Mouse (Mus musculus) heart, adult 2 months (tissue): ENCODE data around the gene Lypd4.

Experiments
- CTCF ChIP-seq: fragments of 200-600 bp; IDR thresholded peaks from 2 replicates; pipeline ENCODE4 v1.8.1; 2022; ENCODE audit warnings: antibody characterized with exemption, mild to moderate bottlenecking, moderate library complexity
- POLR2A ChIP-seq: fragments of 200-500 bp; IDR thresholded peaks from 2 replicates; pipeline ENCODE4 v1.6.1; 2011; ENCODE audit warnings: mild to moderate bottlenecking, low read depth, low read length, control low read depth; ENCODE audit not compliant: insufficient read depth

GRCm38 (mm10) chr7:24892125-24892583 lies 22.4 kb upstream of the Lypd4 start:
- TF ChIP-seq POLR2A: no peak
- no peak for TF ChIP-seq CTCF
